Mouse (Mus musculus) ES-E14 (cell line): ENCODE measurements around the gene Tmem80.

Experiments used
- HCFC1 ChIP-seq: IDR thresholded peaks from 2 replicates; pipeline ENCODE4 v1.6.1; 2012; ENCODE audit warnings: low read length, inconsistent platforms, borderline replicate concordance; ENCODE audit not compliant: insufficient read depth
- MAFK ChIP-seq: IDR thresholded peaks from 2 replicates; pipeline ENCODE4 v1.6.1; 2014; ENCODE audit warnings: mild to moderate bottlenecking, low read depth, low read length, inconsistent platforms; ENCODE audit not compliant: insufficient read depth
- ZC3H11A ChIP-seq: IDR thresholded peaks from 2 replicates; pipeline ENCODE4 v1.6.1; 2012; ENCODE audit warnings: low read depth, mild to moderate bottlenecking, inconsistent platforms, low read length, borderline replicate concordance

DNA sequence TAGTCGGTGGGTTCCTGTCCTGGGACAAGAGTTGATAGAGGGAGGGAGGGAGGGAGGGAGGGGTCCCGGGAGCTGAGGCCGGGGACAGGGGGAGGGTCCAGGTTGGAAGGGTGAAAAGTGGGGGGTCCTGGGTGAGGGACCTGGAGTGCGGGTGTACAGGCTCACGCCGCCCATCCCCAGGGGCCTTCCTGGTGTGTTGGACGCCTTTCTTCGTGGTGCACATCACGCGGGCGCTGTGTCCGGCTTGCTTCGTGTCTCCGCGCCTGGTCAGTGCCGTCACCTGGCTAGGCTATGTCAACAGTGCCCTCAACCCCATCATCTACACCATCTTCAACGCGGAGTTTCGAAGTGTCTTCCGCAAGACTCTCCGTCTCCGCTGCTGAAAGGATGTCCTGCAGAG is 33.1 kb upstream of the Tmem80 start:
- TF ChIP-seq ZC3H11A (no peak), MAFK (no peak), HCFC1 (no peak)
